Mouse (Mus musculus) gastrocnemius, postnatal 36 days (tissue): ENCODE data around the gene Misp. TPM values are rescaled to one million over a fixed set of nuclear protein-coding genes. Genes with fewer than 3 reads are reported as not detected.

ENCODE experiments used
- DNase-seq, 2 experiments: peaks; one replicate each; pipeline ENCODE4 v3.0.0; 2022
- intact Hi-C: fragments of 180-260 bp; cut with DNase I; formaldehyde crosslinking; loops from one replicate; pipeline ENCODE4 v1.15.1; 2025
- total RNA-seq, 2 experiments: library from RNA; stranded (reverse); gene quantifications; 2 replicates each; pipeline ENCODE4 v1.2.3; 2021

Gene Misp
- total RNA-seq, 2 experiments from 2014 or later = not detected

DNA sequence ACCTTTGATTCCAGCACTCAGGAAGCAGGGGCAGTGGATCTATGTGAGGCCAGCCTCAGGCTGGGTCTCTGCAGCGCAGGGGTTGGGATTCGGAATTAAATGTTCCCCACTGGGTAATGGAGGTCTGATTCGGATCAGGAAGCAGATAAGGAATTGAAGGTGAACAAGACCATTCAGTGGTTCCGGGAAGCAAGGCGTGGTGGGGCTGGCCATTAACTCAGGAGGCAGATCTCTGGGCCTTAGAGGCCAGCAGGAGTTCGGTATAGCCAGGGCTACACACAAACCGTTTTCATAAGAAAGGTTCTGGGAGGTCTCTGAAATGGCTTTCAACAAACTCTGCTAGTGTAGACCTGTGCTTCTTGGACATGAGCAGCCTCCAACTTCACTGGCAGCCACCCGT lies 32.0 kb downstream of the Misp start:
- intact Hi-C loops = no loop called here
- DNase-seq = no peak

DNA sequence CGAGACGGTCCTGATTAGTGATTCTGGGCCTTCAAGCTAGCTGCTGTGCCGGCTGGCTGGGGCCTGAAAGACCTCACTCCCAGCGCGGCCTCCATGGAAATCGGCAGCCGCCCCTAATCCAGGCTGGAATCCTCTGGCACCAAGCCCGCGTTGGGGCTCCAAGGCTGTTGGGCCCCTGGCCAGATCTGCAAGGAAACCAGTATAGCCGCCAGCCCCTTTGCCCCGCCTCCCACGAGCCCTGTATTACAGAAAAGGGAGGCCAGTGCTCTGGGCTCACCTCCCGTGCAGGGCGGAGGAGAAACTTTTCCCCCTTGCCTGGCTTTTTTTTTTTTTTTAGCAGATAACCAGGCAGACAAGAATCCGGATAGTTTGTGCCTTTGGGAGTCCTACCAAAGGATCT lies 32.6 kb downstream of the Misp start:
- DNase-seq = peak; percentile 96 to 98
- intact Hi-C loops = no loop called here

DNA sequence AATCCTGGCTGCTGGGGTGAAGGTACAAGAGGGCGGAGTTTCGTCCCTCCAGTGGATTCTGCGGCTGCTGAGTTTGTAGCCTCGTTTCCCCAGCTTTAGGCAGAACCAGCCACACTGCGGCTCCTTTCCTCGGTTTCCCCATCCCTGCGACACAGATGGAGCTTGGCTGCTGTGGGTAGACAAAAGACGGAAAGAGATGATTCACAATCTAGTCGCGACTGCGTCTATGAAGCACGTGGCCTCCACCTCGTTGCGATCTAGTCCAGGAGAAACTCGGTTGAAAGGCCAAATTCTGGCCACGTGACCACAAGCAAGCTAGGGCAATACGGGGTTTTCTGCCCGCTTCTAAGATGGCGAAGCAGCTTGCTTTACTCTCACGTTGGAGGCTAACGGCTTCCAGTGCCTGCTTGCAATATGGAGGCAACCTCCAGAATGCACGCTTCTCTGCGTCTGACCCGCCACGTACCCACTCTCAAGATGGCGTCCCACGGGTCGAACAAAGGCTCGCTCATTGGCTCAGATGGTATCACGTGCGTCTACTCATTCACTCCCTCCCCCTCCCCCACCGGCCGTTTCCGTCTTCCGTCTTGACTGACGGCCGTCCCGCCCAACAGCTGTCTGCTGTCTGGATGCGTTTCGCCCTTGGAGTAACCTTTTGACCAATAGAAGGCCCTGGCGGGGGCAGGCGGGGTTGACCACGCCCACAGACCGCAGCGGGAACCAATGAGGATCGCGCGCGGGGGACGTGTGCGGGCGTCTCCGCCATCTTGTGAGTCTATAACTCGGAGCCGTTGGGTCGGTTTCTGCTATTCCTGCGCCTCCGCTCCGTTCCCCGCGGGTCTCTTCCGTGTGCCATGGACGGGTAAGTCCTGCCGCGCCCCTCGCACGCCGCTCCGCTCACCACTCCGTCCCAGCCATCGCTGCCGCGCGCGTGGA lies 33.3 kb downstream of the Misp start, which contains the start of gene Ptbp1:
Gene Ptbp1, plus strand, starts transcription at position 568 of the 936 bp plus-strand sequence.
- intact Hi-C loops = no loop called here
- DNase-seq = peak; percentile 94 to 99

DNA sequence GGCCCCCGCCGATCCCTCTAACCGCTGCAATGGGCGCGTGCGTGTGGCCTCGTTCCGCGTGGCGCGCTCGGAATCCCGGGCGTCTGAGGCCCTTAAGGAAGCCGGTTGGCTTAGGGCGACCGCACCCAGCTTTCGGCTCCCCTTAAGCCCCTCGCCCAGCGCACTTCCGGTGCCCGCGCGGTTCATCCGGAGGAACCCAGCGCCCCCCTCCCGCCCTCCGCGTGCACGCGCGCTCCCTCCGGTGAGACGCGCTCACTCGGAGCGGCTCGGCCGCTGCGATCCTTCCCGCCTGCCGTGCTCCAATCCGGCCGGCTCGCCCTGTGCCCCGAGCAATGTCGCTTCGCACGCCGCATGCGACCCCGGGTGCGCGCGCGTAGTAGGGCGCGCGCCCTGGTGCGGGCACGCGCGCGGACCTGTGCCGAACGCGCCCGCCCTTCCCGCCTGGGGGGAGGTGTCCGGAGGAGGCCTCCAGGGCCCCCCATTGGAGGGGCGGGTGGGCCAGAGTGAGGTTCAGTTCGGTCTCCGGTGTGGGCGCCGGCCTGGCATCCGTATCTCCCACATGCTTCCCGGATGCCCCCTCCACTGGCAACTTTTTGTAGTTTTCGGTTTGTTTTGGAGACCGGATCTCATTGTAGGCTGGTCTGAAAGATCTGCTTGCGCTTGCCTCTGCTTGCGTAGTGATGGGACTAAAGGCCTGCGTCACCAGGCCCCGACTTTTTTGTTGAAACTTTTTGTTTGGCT lies 34.2 kb downstream of the Misp start:
- intact Hi-C loops = no loop called here

DNA sequence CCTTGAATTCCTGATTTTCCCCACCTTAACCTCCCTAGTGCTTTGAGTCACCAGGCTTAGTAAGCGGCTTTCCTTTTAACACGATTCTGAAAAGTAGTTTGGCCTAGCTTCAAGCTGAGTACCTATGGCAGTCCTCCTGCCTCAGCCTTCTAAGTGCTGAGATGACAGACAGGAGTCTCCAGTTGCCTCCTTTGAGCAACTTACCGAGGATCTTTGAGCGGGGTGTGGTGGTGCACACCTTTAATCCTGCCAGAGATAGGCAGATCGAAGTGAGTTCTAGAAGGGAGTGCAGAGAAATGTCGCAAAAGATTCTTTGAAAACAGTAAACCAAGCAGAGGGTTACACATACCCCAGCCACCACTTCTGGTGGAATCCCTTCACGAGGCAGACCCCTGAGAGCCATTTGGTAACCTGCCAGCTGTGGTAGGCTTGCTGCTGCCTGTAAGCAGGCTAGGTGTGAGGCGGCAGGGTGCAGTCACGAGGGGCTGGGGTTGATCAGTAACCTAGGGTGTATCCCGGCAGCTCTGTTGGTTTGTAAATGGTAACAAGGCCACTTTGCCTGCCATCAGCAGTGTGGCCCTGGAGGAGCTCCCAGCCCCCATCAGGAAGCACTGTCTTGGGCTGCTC lies 34.9 kb downstream of the Misp start:
- no peak for DNase-seq
- intact Hi-C loops = no loop called here

More for the DNA sequence above, 34.2 kb downstream of the Misp start:
- DNase-seq = peak in 1 of 2 experiments; percentile 60

DNA sequence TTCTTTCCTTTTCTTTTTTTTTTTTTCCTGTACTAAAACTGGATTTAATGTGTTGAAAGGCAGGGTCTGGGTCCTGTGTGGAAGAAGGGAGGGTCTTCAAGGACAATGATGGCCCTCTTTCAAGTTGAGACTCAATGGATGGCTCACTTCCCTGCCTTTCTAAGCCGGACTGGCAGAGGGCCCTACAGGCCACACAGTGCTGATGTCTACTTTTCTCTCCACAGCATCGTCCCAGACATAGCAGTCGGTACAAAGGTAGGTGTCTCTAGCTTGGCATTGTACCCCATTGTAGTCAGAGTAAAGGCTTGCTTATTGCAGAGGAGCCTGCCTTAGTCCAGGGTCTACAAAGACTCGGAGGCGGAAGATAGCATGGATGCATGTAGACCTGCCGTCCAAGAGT lies 35.5 kb downstream of the Misp start:
- intact Hi-C loops = no loop called here
- no peak for DNase-seq

DNA sequence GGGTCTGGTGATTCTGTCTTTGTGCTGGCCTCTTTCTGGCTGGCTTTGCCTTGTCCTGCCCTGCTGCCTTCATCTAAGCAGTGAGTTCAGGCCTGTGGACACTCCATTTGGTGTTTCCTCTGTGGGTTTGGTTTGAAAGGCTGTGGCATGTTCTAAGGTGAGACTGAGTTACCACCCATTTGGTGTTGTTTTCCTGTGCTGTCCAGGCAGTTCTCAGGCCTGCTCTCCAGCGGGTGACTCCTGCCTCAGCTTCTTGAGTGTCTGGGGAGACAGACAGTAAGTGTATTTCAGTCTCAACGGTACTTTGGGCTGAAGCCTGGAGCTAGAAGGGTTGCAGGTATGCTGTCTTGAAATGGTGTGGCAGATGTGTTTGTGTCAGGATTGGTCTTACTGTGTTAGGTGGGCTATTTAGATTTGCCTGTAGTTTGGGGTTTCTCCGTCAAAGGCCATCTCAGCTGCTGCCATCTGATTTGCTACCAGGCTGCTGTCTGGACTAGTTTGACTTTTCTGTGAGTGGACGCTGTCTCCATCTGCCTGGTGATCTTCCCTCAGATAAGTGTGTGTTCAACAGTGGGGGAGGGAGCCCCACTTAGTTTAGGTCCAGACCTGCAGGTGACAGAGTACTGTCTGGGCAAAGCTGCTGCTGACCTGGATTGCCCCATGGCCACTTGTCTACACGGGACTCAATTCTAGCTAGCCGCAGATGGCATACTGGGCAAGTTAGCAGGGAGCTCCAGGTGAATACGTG lies 36.1 kb downstream of the Misp start:
- intact Hi-C loops = no loop called here
- no peak for DNase-seq

DNA sequence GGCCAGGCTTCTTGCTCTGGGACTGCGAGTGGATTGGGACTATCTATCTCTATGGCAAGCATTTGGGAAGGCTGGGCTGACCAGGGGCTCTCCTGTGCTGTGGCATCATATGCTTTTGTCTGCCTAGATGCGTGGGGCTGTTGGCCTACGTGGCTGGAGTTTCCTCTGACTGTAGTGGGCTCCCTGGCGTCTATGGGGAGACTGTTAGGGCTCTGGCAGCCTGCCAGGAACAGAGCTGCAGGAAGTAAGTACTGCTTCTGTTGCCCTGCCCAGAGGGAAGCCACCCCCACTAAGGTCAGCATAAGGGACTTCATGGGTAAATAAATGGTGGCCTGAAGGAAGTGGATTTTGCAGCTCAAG lies 36.6 kb downstream of the Misp start:
- DNase-seq = peak in 1 of 2 experiments; percentile 63
- intact Hi-C loops = no loop called here

DNA sequence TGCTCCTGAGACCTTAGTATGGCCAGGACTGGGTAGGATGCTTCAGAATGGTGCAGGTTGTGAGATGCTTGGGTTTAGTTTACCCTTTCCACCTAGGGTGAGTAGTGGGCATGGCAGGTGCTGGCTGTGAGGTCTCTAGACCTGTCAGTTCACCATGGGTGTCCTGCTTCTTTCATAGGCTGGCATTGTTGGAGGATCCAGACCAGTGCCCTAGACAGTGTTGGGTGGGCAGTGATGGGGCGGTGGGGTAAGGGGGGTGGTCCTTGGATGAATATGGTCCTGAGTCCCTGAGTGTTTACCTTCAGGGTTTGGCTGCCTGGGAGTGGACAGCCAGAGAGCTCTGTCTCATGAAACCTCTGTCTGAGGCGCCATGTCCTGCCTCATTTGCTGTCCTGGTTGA lies 37.1 kb downstream of the Misp start:
- intact Hi-C loops = no loop called here
- no peak for DNase-seq

DNA sequence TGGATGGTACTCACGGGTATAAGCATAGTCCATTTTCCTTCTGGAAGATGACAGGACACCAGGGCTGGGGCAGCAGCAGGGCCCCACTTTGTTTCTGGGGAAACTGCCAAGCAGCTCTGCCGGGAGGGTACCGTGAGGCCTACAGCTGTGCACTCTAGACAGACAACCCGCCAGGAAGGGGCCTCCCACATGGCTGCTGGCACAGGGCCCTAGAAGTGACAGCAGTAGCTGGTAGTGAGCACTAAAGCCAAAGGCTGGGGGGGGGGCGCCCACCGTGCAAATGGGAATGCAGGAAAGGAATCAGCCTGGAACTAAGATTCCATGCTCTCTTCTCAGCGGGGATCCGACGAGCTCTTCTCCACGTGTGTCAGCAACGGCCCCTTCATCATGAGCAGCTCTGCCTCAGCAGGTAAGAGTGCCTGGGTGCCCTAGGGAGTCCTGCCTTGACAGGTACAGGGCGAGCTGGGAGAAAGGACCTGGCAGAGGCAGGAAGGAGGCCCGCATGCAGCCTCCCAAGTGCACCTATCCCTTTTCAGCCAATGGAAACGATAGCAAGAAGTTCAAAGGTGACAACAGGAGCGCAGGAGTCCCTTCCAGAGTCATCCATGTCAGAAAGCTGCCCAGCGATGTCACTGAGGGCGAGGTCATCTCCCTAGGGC lies 37.8 kb downstream of the Misp start:
- peak in 1 of 2 experiments; percentile 45 for DNase-seq
- intact Hi-C loops = no loop called here

DNA sequence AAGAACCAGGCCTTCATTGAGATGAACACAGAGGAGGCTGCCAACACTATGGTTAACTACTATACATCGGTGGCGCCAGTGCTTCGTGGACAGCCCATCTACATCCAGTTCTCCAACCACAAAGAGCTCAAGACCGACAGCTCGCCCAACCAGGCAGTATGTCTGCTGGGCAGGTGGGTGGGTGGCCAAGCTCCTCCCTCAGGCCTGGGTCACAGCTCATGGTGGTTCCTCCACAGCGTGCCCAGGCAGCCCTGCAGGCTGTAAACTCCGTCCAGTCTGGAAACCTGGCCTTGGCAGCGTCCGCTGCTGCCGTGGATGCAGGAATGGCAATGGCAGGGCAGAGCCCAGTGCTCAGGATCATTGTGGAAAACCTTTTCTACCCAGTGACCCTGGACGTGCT lies 38.3 kb downstream of the Misp start:
- DNase-seq = no peak
- intact Hi-C loops = no loop called here

DNA sequence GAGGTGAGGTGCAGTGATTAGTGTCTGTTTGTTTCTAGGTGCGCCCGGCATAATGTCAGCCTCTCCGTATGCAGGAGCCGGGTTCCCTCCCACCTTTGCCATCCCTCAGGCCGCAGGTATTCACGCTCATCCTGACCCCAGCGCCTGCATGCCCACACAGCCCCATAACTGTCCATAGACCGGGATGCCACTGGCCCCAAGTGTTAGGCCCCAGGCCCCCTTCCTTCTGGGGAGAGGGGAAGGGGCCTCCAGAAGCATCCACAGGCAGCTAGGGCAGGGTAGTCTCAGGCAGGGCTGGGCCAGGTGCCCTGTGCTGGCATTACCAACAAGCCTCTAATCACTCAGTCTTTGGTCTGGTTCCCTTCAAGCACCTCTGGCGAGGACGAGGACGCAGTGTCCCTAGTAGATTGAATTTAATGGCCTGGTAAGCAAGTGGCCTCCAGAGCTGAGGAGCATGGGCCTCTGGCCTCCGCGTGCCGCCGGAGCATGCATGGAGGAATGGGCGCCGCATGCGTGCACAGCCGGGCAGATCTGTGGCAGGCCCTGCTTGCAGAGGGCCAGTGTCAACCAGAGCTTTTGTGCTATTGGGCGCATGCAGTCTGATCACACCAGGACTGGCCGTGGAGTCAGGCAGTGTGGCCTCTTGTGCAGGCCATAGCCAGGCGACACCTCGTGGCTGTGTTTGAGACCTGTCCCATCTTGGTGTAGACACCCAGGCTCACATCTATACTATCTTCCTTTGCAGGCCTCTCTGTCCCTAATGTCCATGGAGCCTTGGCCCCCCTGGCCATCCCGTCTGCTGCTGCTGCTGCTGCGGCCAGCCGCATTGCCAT lies 39.5 kb downstream of the Misp start:
- DNase-seq = no peak
- intact Hi-C loops = no loop called here

DNA sequence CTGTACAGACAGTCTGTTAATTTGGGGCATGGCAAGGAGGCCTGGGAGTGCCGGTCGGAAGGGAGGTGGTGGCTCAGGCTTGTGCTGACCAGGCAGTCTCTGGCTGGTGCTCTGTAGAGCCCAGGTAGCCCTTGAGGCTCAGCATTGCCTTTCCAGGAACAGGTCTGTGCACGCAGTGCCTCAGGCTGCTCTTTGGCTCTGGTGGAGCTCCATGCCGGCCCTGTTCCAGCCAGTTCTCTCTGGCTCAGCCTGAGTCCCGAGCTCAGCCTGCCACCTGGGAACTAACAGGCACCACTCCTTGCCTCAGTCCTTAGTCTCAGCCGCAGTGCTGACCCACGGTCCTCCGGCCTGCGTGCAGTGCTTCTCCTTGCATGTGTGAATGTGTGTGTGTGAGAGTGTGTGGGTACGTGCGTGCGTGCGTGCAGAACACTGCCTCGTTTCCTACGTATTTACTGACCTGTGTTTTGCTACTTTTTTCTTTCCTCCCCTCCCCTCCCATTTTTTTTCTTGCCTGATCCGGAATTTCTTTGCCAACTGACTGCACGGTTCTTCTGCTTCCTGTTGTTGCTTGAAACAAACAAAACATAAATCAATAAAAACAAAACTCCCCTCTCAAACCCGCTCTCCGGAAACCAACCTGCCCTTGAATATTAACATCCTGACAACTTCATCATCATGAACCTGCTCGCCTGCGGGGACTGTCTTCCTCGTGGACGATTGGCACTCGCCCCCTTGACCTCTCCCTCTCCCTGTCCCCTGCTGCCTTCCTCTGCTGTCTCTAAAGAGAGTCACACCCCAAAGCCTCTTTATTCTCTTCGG lies 40.6 kb downstream of the Misp start:
- DNase-seq = no peak
- intact Hi-C loops = no loop called here

DNA sequence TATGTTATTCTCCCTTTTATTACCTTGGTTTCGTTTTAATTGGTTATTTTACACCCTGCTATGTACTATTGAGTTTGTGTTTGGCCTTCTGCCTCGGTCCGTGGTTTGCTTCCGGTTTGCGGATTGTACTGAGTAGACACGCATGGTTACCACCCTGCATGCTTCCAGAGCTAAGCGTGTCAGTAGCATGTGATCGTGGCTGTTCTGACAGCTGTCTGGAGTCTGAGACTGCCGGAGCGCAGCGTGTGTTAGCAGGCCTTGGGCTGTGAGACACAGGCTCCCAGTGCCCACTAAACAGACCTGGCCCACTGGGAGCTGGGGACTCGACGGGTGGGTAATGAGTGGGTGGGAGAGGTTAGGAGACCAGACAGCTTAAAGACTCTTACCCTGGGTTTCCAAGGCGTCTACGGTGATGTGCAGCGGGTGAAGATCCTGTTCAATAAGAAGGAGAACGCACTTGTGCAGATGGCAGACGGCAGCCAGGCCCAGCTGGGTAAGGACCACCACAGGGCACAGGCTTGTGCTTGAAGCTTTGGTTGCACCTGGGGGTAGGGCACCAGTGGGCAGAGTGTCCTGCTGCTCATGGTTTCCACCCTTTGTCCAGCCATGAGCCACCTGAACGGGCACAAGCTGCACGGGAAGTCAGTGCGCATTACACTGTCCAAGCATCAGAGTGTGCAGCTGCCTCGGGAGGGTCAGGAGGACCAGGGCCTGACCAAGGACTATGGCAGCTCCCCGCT lies 41.4 kb downstream of the Misp start:
- no peak for DNase-seq
- intact Hi-C loops = no loop called here

DNA sequence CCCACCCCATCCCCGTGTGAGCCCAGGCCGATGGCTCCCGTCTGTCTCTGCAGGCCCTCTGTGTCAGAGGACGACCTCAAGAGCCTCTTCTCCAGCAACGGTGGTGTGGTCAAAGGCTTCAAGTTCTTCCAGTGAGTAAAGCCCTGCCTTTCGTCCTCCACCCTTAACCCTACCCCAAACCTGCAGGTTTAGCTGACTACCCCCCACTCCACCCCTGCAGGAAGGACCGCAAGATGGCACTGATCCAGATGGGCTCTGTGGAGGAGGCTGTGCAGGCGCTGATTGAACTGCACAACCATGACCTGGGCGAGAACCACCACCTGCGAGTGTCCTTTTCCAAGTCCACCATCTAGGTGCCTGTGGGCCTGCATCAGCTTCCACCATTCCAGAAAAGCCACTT lies 42.1 kb downstream of the Misp start:
- intact Hi-C loops = no loop called here
- DNase-seq = no peak

DNA sequence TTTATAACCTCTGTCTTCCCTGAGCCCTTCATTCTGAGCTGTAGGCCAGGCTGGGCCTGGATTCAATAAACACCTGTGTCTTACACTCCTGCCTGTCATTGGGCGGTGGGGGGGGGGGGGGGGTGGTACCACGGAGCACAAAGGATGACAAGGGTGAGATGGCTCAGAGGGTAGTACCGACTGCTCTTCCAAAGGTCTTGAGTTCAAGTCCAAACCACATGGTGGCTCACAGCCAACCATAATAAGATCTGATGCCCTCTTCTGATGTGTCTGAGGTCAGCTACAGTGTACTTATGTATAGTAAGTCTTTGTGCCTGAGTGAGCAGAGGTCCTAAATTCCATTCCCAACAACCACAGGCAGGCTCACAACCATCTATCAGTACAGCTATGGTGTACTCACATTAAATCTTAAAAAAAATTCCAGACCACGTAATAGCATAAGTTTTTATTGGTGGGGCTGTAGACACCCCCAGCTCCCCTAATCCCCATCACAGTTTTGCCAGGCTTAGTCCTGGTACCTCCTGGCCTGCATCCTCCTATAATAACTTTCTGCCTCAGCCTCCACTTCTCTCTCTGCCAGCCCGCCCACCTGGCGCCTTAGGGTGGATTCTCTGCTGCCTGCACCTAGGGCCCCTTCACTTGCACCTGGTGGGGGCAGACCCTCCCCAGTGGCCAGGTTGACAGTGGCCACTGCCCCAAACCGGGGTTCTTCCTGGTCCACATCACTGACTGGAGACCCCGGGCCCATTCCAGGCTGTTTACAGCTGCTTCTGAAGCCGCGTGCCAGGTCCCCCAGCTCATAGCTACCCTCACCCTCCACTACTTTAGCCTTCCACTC lies 43.8 kb downstream of the Misp start:
- intact Hi-C loops = no loop called here
- DNase-seq = no peak

DNA sequence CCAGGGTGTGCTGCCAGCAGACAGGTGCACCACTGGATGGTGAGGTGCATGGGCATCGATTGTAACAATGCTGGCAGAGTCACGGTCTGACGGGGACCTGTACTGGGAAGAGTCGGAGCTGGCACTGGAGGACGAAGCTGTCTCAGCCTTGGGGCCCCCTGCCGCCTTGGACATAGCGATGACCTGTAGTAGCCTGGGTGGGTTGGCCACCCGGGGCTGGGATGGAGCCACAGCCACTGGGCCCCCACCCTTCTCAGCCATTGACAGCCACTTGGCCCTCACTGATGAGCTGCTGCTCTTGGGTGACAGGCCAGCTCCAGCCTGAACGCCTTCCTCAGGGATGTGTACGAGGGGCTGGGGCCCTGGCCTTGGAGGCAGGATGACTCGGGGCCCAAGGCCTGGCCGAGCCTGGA lies 44.4 kb downstream of the Misp start:
- intact Hi-C loops = no loop called here
- DNase-seq = no peak
